Comparison of ENCODE assay signal across 9 mouse cellular contexts in genomic region chr3:82876372-82876739, GRCm38 (mm10). TPM values are rescaled to one million over a fixed set of nuclear protein-coding genes. Genes with fewer than 3 reads are reported as not detected.
DNase-seq lines count a peak whose midpoint lies in the region; ATAC-seq lines count a peak whose summit lies in the region.
"Had no signal": no experiment of that assay in that cellular context is flagged by ENCODE, and none has a peak within 500 bp of the region (broad histone marks: within the 10 kb centered on the region; RNA-seq: fewer than 3 reads in every experiment).

Gene Rbm46 (minus strand): TSS chr3:82876483.

- no peaks in the 10 kb centered on the region for H3K9me3 ChIP-seq in heart, embryonic 11.5 days (replicated peaks; ENCODE audit: control insufficient read depth, low read length)
- no peaks in the 10 kb centered on the region for H3K9me3 ChIP-seq in limb, embryonic 13.5 days
- no peaks in the 10 kb centered on the region for H3K9me3 ChIP-seq in midbrain, embryonic 13.5 days
- no peaks in the 10 kb centered on the region for H3K9me3 ChIP-seq in stomach, embryonic 16.5 days (replicated peaks; ENCODE audit: control insufficient read depth, low read length)

- peak; percentile 4 to 5 for DNase-seq in spleen, adult 18-20 months
- no peak for DNase-seq in spleen, adult 12 weeks (ENCODE audit: low spot score)
- peak; percentile 18 for DNase-seq in fat pad, adult 2 months (ENCODE audit: extremely low read depth, low read depth, low spot score)
- peak; percentile 62 for DNase-seq in kidney, adult 9 months

- peak within 1 kb of the TSS; percentile 44; the same call in 1 of the 2 replicates for H3K9ac ChIP-seq in heart, embryonic 11.5 days (ENCODE audit: low read depth, low read length)
- peak within 1 kb of the TSS; percentile 56 for H3K9ac ChIP-seq in limb, embryonic 13.5 days
- H3K9ac ChIP-seq in midbrain, embryonic 13.5 days (replicated peaks): 0 out of 2 replicates have a peak within 1 kb of the TSS, but pooled peaks have one; percentile 14
- H3K9ac ChIP-seq in stomach, embryonic 16.5 days (ENCODE audit: low read length): peak within 1 kb of the TSS; percentile 53

- H3K27ac ChIP-seq in heart, embryonic 11.5 days (ENCODE audit: low read depth, low read length): no peak within 1 kb of the TSS
- no peak within 1 kb of the TSS for H3K27ac ChIP-seq in limb, embryonic 13.5 days
- H3K27ac ChIP-seq in midbrain, embryonic 13.5 days: no peak within 1 kb of the TSS
- H3K27ac ChIP-seq in stomach, embryonic 16.5 days (ENCODE audit: low read length): no peak within 1 kb of the TSS

- peaks cover 16% of the 10 kb centered on the region for H3K27me3 ChIP-seq in heart, embryonic 11.5 days (ENCODE audit: control insufficient read depth, insufficient read depth, low read length)
- H3K27me3 ChIP-seq in limb, embryonic 13.5 days: peaks cover 24% of the 10 kb centered on the region
- peaks cover 31% of the 10 kb centered on the region for H3K27me3 ChIP-seq in midbrain, embryonic 13.5 days
- peaks cover 16% of the 10 kb centered on the region for H3K27me3 ChIP-seq in stomach, embryonic 16.5 days (ENCODE audit: control insufficient read depth, insufficient read depth, low read length)

- peak within 1 kb of the TSS; percentile 67 for H3K4me2 ChIP-seq in heart, embryonic 11.5 days
- peak within 1 kb of the TSS; percentile 66 for H3K4me2 ChIP-seq in limb, embryonic 13.5 days (replicated peaks)
- H3K4me2 ChIP-seq in midbrain, embryonic 13.5 days (replicated peaks): peak within 1 kb of the TSS; percentile 54
- H3K4me2 ChIP-seq in stomach, embryonic 16.5 days (ENCODE audit: low read depth, low read length): peak within 1 kb of the TSS; percentile 64

- H3K4me3 ChIP-seq in heart, embryonic 11.5 days (ENCODE audit: low read depth, low read length): peak within 1 kb of the TSS; percentile 45
- H3K4me3 ChIP-seq in limb, embryonic 13.5 days: peak within 1 kb of the TSS; percentile 47
- peak within 1 kb of the TSS; percentile 41 for H3K4me3 ChIP-seq in midbrain, embryonic 13.5 days (replicated peaks)
- H3K4me3 ChIP-seq in stomach, embryonic 16.5 days (replicated peaks; ENCODE audit: low read length): peak within 1 kb of the TSS; percentile 47

- H3K36me3 ChIP-seq in heart, embryonic 11.5 days (ENCODE audit: control insufficient read depth, insufficient read depth, low read length): no peaks in the 10 kb centered on the region
- no peaks in the 10 kb centered on the region for H3K36me3 ChIP-seq in limb, embryonic 13.5 days
- H3K36me3 ChIP-seq in midbrain, embryonic 13.5 days: no peaks in the 10 kb centered on the region
- H3K36me3 ChIP-seq in stomach, embryonic 16.5 days (ENCODE audit: control insufficient read depth, insufficient read depth, low read length): no peaks in the 10 kb centered on the region

- H3K4me1 ChIP-seq in heart, embryonic 11.5 days (ENCODE audit: control insufficient read depth, insufficient read depth, low read length): no peaks in the 10 kb centered on the region
- peaks cover 17% of the 10 kb centered on the region for H3K4me1 ChIP-seq in limb, embryonic 13.5 days
- H3K4me1 ChIP-seq in midbrain, embryonic 13.5 days (replicated peaks): peaks cover 8% of the 10 kb centered on the region
- H3K4me1 ChIP-seq in stomach, embryonic 16.5 days (ENCODE audit: control insufficient read depth, insufficient read depth, low read length): peaks cover 5% of the 10 kb centered on the region

- WGBS in heart, embryonic 11.5 days (ENCODE audit: insufficient replicate concordance): 18% methylated on average over 36 of the region's 36 CpGs
- WGBS in limb, embryonic 13.5 days: 23% methylated on average over 36 of the region's 36 CpGs
- 28% methylated on average over 33 of the region's 36 CpGs for WGBS in midbrain, embryonic 13.5 days
- WGBS in stomach, embryonic 16.5 days: 19% methylated on average over 36 of the region's 36 CpGs

- ATAC-seq in heart, embryonic 11.5 days (replicated peaks; ENCODE audit: insufficient number of reproducible peaks, low FRiP score, low TSS enrichment): peak; percentile 84
- ATAC-seq in limb, embryonic 13.5 days (ENCODE audit: low FRiP score, low read depth): peak; percentile 95
- ATAC-seq in midbrain, embryonic 13.5 days: peak; percentile 96
- ATAC-seq in stomach, embryonic 16.5 days (ENCODE audit: insufficient read depth, low FRiP score): peak; percentile 94

RNA-seq across cellular contexts. Expression of gene Rbm46, which starts in this region (rescaled TPM):
- polyA plus RNA-seq in heart, embryonic 11.5 days (2014; fragmentation: Nextera tagmentation; extraction: Ambion mirVana): 1.9 and 2.0 TPM in 2 replicates
- 5.5 and 6.4 TPM in 2 replicates for polyA plus RNA-seq in limb, embryonic 13.5 days (2015; fragmentation: Nextera tagmentation; extraction: Ambion mirVana)
- 1.3 and 1.8 TPM in 2 replicates for polyA plus RNA-seq in midbrain, embryonic 13.5 days (2015; fragmentation: Nextera tagmentation; extraction: Ambion mirVana)
- 3.5 and 5.2 TPM in 2 replicates for polyA plus RNA-seq in stomach, embryonic 16.5 days (2015; fragmentation: Nextera tagmentation; extraction: Ambion mirVana)
- polyA plus RNA-seq: C2C12 had no signal
